Mouse (Mus musculus) cerebellum, adult 9-11 months (tissue): ENCODE measurements at regions not wholly inside any gene's neighbourhood (a gene's known extent, or its start where the extent isn't known, plus 50 kb on each side); places are given as distances from the start of the nearest gene placed in this dataset.

Experiments used
- DNase-seq: peaks from one replicate; pipeline ENCODE4 v3.0.0; 2022

DNA sequence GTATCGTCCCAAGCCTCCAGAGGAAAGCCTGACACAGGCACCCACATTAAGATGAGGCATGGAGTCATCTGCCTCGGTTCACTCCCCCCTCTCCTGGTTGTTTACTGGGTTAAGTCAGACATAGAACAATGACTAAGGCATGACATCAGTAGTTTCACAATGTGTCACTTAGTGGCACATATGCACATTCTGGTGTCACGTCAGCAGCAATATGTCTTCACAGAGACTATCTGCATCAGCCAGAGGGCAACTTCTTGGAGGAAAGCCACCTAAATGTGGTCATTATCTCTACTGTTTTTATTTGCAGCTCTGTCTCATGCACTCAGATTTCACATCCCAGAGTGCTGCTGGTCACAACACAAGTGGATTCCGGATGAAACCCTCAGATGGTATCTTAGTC is 61.9 kb upstream of the Agap1 start:
- DNase-seq, result no peak

DNA sequence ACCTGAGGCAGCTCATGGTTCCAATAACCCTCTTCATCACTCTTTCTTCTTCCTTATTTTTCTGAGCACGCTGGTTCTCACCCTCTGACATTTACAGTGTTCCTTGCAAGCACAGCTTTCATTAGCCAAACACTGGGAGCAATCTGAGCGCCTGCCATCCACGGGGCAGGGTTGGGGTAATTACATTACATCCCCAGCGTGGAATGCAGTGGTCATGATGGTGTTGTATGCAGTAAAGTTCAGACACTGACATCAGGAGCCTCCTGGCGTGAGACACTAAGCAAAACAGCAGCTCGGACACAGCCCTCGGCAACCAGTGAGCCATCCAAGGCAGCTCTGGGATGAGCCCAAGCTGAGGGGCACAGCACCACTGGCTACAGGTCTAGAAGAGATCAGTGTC is 60.1 kb upstream of the Agap1 start:
- no peak for DNase-seq

DNA sequence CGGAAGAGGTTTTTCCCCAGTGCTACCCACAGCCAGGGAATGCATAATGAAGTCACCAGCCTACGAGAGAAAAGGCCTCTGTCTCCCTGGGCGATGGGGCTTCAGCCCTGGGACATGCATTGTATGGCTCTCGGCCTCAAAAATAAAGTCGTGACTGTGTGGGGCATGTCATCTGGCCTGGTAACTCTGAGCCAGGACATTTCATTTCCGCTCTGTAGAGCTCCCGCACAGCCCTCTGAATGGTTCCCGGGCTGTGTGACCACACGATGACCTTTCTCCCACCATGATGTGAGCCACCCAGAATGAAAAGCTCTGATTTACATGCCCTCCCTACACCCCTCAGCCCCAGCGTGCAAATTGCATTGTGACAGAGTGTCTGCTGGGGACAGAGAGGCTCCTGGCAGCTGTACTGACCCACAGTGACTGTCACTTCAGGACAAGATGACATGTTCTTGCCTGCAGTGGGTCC is 53.8 kb upstream of the Agap1 start:
- no peak for DNase-seq

DNA sequence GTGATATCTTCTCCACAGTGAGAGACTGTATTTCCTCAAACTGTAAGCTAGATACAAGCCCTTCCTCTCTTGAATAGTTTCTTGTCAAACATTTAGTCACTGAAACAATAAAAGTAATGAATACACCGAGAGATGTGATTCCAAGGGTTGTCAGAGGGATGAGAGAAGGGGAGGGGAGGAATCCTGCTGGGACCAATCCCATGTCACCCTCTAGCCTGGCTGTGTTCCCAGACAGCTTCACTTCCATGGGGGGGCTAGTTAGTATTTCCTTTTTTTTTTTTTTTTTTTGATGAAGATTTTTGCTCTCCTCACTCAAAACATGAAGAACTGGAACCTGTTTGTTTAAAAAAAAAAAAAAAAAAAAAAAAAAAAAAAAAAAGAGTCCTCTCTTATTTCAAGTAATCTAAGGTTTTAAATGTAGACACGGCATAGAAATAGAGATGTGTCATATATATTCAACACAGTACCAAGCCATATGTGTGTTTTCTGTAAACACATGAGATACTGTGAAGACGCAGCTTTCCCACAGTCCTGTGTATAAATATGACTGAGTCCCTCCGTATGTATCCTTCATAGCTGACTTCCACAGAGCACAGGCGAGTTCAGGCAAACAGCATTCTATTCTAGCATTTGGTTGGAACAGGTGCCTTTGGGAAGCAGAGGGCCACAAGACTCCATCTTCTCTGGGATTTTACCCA is 51.9 kb upstream of the Agap1 start:
- DNase-seq, result no peak

DNA sequence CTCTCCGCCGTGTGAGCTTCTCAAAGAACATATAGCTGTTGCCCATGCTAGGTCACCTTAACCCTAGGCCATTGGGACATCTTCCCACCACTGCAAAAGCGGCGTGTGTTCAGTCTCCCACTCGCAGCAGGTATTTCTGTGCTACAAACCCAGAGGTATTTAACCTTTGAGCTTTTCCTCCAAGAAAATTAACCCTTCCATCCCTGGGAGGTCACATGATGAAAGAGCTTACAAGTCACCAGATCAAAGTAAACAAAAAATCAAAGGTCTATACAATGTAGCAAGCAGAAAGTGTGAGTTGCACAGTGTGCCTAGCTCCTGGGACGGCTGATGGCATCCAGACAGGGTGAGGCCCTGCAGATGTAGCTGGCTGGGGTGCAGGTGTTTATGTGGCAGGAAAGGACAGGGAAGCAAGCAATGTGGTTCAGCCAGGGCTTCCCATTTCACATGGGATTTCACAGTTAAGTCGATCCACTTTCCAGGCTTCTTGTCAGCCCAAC is 51.0 kb upstream of the Agap1 start:
- DNase-seq, result no peak
